Mouse (Mus musculus) right cerebral cortex, adult 2 months (tissue): ENCODE results near the gene Fbxl3.

Source experiments
- DNase-seq, 2 experiments: peaks; one replicate each; pipeline ENCODE4 v3.0.0; 2021 to 2022; ENCODE audit warnings: low spot score in 2 of 2

The Fbxl3 gene

DNA sequence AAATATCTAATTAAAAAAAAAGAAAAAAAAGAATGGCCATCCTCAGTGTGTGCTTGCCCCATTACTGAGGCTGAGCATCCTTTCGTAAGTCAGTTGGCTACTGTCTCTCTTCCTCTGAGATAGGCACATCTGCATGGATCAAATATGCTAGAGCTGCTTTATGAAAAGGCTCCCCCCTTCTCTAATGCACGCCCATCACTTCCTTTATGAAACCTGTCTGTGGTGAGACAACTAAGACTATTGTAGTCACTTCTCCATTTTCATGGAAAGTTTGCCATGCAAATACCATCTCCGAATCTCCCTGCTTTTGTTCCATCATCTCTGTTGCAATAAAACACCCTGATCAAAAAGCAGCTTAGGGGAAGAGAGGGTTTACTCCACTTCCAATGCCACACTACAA is 62.4 kb downstream of the Fbxl3 start:
- DNase-seq: no peak

DNA sequence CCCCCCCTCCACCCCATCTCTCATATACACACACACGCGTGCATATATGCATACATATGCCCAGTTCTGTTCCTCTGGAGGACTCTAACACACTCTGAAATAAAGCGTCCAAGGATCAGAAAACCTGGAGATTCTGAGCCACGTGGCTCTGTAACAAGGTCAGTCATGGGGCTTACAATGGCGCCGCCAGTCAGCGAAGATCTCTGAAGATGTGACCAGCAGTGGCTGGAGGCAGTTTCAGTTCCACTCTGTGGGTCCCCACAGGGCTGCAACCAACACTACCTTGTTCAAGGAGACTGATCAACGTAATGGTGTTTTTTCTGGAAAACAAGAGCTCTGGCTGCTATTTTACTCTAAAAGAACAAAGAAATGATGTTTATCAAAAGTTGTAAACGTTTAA is 65.3 kb downstream of the Fbxl3 start:
- DNase-seq: no peak

DNA sequence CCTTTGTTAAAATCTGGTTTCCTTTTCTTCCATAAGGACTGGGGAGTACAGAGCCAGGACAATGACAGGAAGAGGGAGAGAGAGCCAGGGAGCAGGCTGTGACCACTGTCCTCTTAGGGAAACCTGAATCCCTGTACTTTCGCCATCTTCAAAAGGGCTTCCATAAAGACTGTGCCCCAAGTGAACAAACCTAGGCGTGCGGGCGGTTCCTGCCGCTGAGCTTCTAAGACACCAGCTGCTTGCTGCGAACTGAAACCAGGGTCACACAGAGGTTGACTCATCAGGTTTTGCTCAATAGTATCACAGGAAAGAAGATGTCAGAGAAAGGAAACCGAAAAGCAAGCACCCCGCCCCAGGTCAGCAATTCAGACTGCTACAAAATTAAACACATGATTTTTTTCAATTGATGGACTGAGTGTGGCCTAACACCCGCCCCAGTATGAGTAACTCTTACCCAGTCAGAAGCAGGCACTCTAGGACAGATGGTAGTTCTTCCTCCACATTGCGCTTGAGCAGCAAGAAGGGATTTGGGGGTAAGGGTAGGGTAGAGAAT is 66.0 kb downstream of the Fbxl3 start:
- peak in 1 of 2 experiments; percentile 6 for DNase-seq
